Mouse (Mus musculus) liver, embryonic 13.5 days (tissue): ENCODE data around the gene Lbhd2. TPM values are rescaled to one million over a fixed set of nuclear protein-coding genes. Genes with fewer than 3 reads are reported as not detected.

Source experiments
- ATAC-seq: fragments of 200-750 bp; cut with Nextera tagmentation; 2 replicates; pipeline ENCODE4 v1.8.0; 2017; ENCODE audit warnings: low read depth, mild to moderate bottlenecking, moderate number of reproducible peaks, moderate library complexity
- DNase-seq: peaks from one replicate; pipeline ENCODE4 v3.0.0; 2022
- H3K27ac ChIP-seq: fragments of 300-500 bp; sonication (generic); 2 replicates; pipeline ENCODE4 v1.5.1; 2015; ENCODE audit warnings: moderate library complexity, mild to moderate bottlenecking, inconsistent platforms
- H3K27me3 ChIP-seq: fragments of 300-500 bp; sonication (generic); 2 replicates; pipeline ENCODE4 v1.6.1; 2015; ENCODE audit warnings: mild to moderate bottlenecking, inconsistent platforms
- H3K36me3 ChIP-seq: fragments of 300-500 bp; sonication (generic); 2 replicates; pipeline ENCODE4 v1.6.1; 2015; ENCODE audit warnings: mild to moderate bottlenecking, inconsistent platforms
- H3K4me1 ChIP-seq: fragments of 300-500 bp; sonication (generic); replicated peaks from 2 replicates; pipeline ENCODE4 v1.6.1; 2015; ENCODE audit warnings: inconsistent platforms
- H3K4me2 ChIP-seq: fragments of 300-500 bp; sonication (generic); 2 replicates; pipeline ENCODE4 v1.6.1; 2015; ENCODE audit warnings: inconsistent platforms, mild to moderate bottlenecking, moderate library complexity
- H3K4me3 ChIP-seq: fragments of 300-500 bp; sonication (generic); replicated peaks from 2 replicates; pipeline ENCODE4 v1.5.1; 2015; ENCODE audit warnings: mild to moderate bottlenecking, inconsistent platforms
- H3K9ac ChIP-seq: fragments of 300-500 bp; sonication (generic); 2 replicates; pipeline ENCODE4 v1.6.1; 2015; ENCODE audit warnings: mild to moderate bottlenecking, inconsistent platforms
- H3K9me3 ChIP-seq: fragments of 300-500 bp; sonication (generic); replicated peaks from 2 replicates; pipeline ENCODE4 v1.6.1; 2016; ENCODE audit warnings: inconsistent platforms
- WGBS: fragments of 180-500 bp; shearing (Covaris S2); methylation state at CpG from one replicate; pipeline ENCODE4 v1.1.7; 2015; ENCODE audit not compliant: insufficient replicate concordance; 5-methylcytosine and 5-hydroxymethylcytosine counted together
- polyA plus RNA-seq: library from polyadenylated mRNA; unstranded; fragments of >200 nt; fragmentation: Nextera tagmentation; extraction: Ambion mirVana; gene quantifications from 2 replicates; pipeline ENCODE4 v1.2.1, GENCODE M21; 2015

Lbhd2 gene
- not detected in 2 replicates for polyA plus RNA-seq

GRCm38 (mm10) chr12:111406622-111407021 is at the start of gene Lbhd2:
TSS of gene Lbhd2 (plus strand) at chr12:111406809.
- DNase-seq: no peak
- WGBS: 4% methylated on average over 21 of the region's 24 CpGs
- H3K9me3 ChIP-seq: no peaks in the 10 kb centered on the region
- H3K36me3 ChIP-seq: no peaks in the 10 kb centered on the region
- no peak within 1 kb of the TSS for H3K9ac ChIP-seq
- no peak for ATAC-seq
- peaks cover 9% of the 10 kb centered on the region for H3K4me1 ChIP-seq
- no peak within 1 kb of the TSS for H3K27ac ChIP-seq
- H3K4me3 ChIP-seq: no peak within 1 kb of the TSS
- peak within 1 kb of the TSS; percentile 27; the same call in 1 of the 2 replicates for H3K4me2 ChIP-seq
- peaks cover 70% of the 10 kb centered on the region for H3K27me3 ChIP-seq

GRCm38 (mm10) chr12:111360671-111361070 is 45.9 kb upstream of the Lbhd2 start:
- Histone ChIP-seq H3K36me3 (no peaks in the 10 kb centered on the region), H3K27me3 (no peaks in the 10 kb centered on the region), H3K9me3 (no peaks in the 10 kb centered on the region), H3K4me2 (no peak overlapping the region), H3K4me3 (no peak overlapping the region), H3K4me1 (peaks cover 43% of the 10 kb centered on the region), H3K27ac (no peak overlapping the region), H3K9ac (no peak overlapping the region)
- 80% methylated on average over 16 of the region's 16 CpGs for WGBS
- ATAC-seq (no peak), DNase-seq (no peak)

GRCm38 (mm10) chr12:111361319-111362098 is 45.1 kb upstream of the Lbhd2 start:
- H3K27ac ChIP-seq: no peak overlapping the region
- peaks cover 38% of the 10 kb centered on the region for H3K4me1 ChIP-seq
- ATAC-seq (no peak), DNase-seq (no peak)
- no peaks in the 10 kb centered on the region for H3K27me3 ChIP-seq
- no peak overlapping the region for H3K9ac ChIP-seq
- 70% methylated on average over 14 of the region's 14 CpGs for WGBS
- no peak overlapping the region for H3K4me2 ChIP-seq
- H3K9me3 ChIP-seq: no peaks in the 10 kb centered on the region
- no peaks in the 10 kb centered on the region for H3K36me3 ChIP-seq
- H3K4me3 ChIP-seq: no peak overlapping the region

- Histone ChIP-seq H3K4me1 (peaks cover 56% of the 10 kb centered on the region), H3K27me3 (no peaks in the 10 kb centered on the region), H3K36me3 (no peaks in the 10 kb centered on the region), H3K27ac (no peak overlapping the region), H3K4me3 (no peak overlapping the region), H3K4me2 (no peak overlapping the region), H3K9me3 (no peaks in the 10 kb centered on the region), H3K9ac (no peak overlapping the region)
- 74% methylated on average over 3 of the region's 3 CpGs for WGBS
- ATAC-seq: no peak
- peak; percentile 10 for DNase-seq
Measured at GRCm38 (mm10) chr12:111364234-111364633, 42.4 kb upstream of the Lbhd2 start.

- Histone ChIP-seq H3K27me3 (no peaks in the 10 kb centered on the region), H3K4me2 (no peak overlapping the region), H3K36me3 (no peaks in the 10 kb centered on the region), H3K27ac (no peak overlapping the region), H3K4me3 (no peak overlapping the region), H3K9ac (no peak overlapping the region), H3K9me3 (no peaks in the 10 kb centered on the region), H3K4me1 (peaks cover 64% of the 10 kb centered on the region)
- no peak for DNase-seq
- no peak for ATAC-seq
- 59% methylated on average over 7 of the region's 7 CpGs for WGBS
Measured at GRCm38 (mm10) chr12:111367065-111367464, 39.5 kb upstream of the Lbhd2 start.

- Histone ChIP-seq H3K27ac (no peak overlapping the region), H3K9ac (no peak overlapping the region), H3K36me3 (no peaks in the 10 kb centered on the region), H3K4me3 (no peak overlapping the region), H3K4me2 (no peak overlapping the region), H3K9me3 (no peaks in the 10 kb centered on the region), H3K27me3 (peaks cover 6% of the 10 kb centered on the region), H3K4me1 (peaks cover 63% of the 10 kb centered on the region)
- DNase-seq (peak; percentile 58), ATAC-seq (peak; percentile 80)
- 24% methylated on average over 4 of the region's 4 CpGs for WGBS
Measured at GRCm38 (mm10) chr12:111370249-111370648, 36.4 kb upstream of the Lbhd2 start.

GRCm38 (mm10) chr12:111371905-111372304 is 34.7 kb upstream of the Lbhd2 start:
- 60% methylated on average over 7 of the region's 7 CpGs for WGBS

GRCm38 (mm10) chr12:111373411-111373810 is 33.2 kb upstream of the Lbhd2 start:
- Histone ChIP-seq H3K36me3 (no peaks in the 10 kb centered on the region), H3K27me3 (peaks cover 37% of the 10 kb centered on the region), H3K4me2 (peak overlapping the region; percentile 15; the same call in 1 of the 2 replicates), H3K4me3 (no peak overlapping the region), H3K27ac (0 out of 2 replicates have a peak overlapping the region, but pooled peaks have one; percentile 32), H3K9me3 (no peaks in the 10 kb centered on the region), H3K9ac (no peak overlapping the region), H3K4me1 (peaks cover 66% of the 10 kb centered on the region)
- WGBS: 64% methylated on average over 6 of the region's 6 CpGs
- DNase-seq: no peak
- ATAC-seq: no peak

More at GRCm38 (mm10) chr12:111371905-111372304, 34.7 kb upstream of the Lbhd2 start:
- Histone ChIP-seq H3K27ac (no peak overlapping the region), H3K9ac (no peak overlapping the region), H3K4me3 (no peak overlapping the region), H3K9me3 (no peaks in the 10 kb centered on the region), H3K4me1 (peaks cover 68% of the 10 kb centered on the region), H3K27me3 (peaks cover 22% of the 10 kb centered on the region), H3K36me3 (no peaks in the 10 kb centered on the region), H3K4me2 (no peak overlapping the region)
- no peak for DNase-seq
- ATAC-seq: no peak

GRCm38 (mm10) chr12:111374727-111375126 is 31.9 kb upstream of the Lbhd2 start:
- H3K36me3 ChIP-seq: no peaks in the 10 kb centered on the region
- peaks cover 57% of the 10 kb centered on the region for H3K4me1 ChIP-seq
- peak overlapping the region; percentile 81 for H3K4me2 ChIP-seq
- no peaks in the 10 kb centered on the region for H3K9me3 ChIP-seq
- 64% methylated on average over 10 of the region's 10 CpGs for WGBS
- no peak overlapping the region for H3K27ac ChIP-seq
- 0 out of 2 replicates have a peak overlapping the region, but pooled peaks have one; percentile 75 for H3K4me3 ChIP-seq
- DNase-seq: no peak
- no peak overlapping the region for H3K9ac ChIP-seq
- H3K27me3 ChIP-seq: peaks cover 51% of the 10 kb centered on the region
- ATAC-seq: no peak

- no peak for DNase-seq
- WGBS: 64% methylated on average over 12 of the region's 12 CpGs
- Histone ChIP-seq H3K27ac (peak overlapping the region; percentile 19; the same call in 1 of the 2 replicates), H3K4me2 (peak overlapping the region; percentile 81), H3K4me3 (peak overlapping the region; percentile 75), H3K9ac (peak overlapping the region; percentile 41; the same call in 1 of the 2 replicates), H3K27me3 (peaks cover 57% of the 10 kb centered on the region), H3K36me3 (no peaks in the 10 kb centered on the region), H3K4me1 (peaks cover 48% of the 10 kb centered on the region), H3K9me3 (no peaks in the 10 kb centered on the region)
- ATAC-seq: no peak
Measured at GRCm38 (mm10) chr12:111375559-111375958, 31.1 kb upstream of the Lbhd2 start.

- peak overlapping the region; percentile 19; the same call in 1 of the 2 replicates for H3K27ac ChIP-seq
- DNase-seq: no peak
- H3K4me1 ChIP-seq: peaks cover 43% of the 10 kb centered on the region
Measured at GRCm38 (mm10) chr12:111376053-111376452, 30.6 kb upstream of the Lbhd2 start.

More at GRCm38 (mm10) chr12:111376053-111376452, 30.6 kb upstream of the Lbhd2 start:
- H3K9me3 ChIP-seq: no peaks in the 10 kb centered on the region
- ATAC-seq: no peak
- peak overlapping the region; percentile 75 for H3K4me3 ChIP-seq
- no peaks in the 10 kb centered on the region for H3K36me3 ChIP-seq
- 15% methylated on average over 6 of the region's 6 CpGs for WGBS
- H3K9ac ChIP-seq: peak overlapping the region; percentile 79; the same call in 1 of the 2 replicates
- peak overlapping the region; percentile 81 for H3K4me2 ChIP-seq
- peaks cover 62% of the 10 kb centered on the region for H3K27me3 ChIP-seq
